Mouse (Mus musculus): ENCODE data around the gene Srd5a2. TPM values are rescaled to one million over a fixed set of nuclear protein-coding genes. Genes with fewer than 3 reads are reported as not detected.

Srd5a2 gene
- polyA plus RNA-seq, 1 experiment from 2014 or later, result not detected

- Histone ChIP-seq H3K4me1 (replicated peaks; ENCODE audit: control insufficient read depth, insufficient read depth, low read length) (no peaks in the 10 kb centered on the region), H3K4me2 (ENCODE audit: low read length) (no peak overlapping the region), H3K27ac (ENCODE audit: low read length) (no peak overlapping the region), H3K9me3 (ENCODE audit: control insufficient read depth, low read length) (no peaks in the 10 kb centered on the region), H3K27me3 (replicated peaks; ENCODE audit: control insufficient read depth, insufficient read depth, low read length) (no peaks in the 10 kb centered on the region), H3K9ac (replicated peaks; ENCODE audit: low read depth, low read length) (no peak overlapping the region), H3K4me3 (replicated peaks; ENCODE audit: low read length) (no peak overlapping the region), H3K36me3 (ENCODE audit: control insufficient read depth, insufficient read depth) (no peaks in the 10 kb centered on the region)
- 92% methylated on average over 13 of the region's 13 CpGs for WGBS
- no peak for ATAC-seq
Measured at GRCm38 (mm10) chr17:73995907-73996645, 51.6 kb downstream of the Srd5a2 start.

DNA sequence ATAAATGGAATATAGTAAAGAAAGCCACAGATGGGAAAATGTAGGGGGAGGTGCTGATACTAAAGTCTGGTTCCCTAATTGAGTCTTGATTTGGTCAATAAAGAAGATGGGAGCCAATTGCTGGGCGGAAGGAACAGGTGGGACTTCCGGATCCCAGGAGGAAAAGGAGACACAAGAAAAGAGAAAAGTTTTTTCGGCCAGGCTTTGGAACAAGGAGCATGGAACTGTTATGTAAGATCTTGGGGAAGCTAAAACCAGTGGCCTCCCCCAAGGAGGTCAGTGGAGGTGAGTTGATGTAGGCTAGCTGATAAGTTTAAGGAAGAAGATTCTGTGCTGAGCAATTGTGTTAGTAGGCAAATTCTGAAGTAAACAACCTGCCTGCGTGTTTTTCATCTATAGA lies 56.5 kb downstream of the Srd5a2 start:
- 87% methylated on average over 4 of the region's 4 CpGs for whole genome bisulfite sequencing
- H3K4me3 ChIP-seq (replicated peaks; ENCODE audit: low read length), result no peak overlapping the region
- no peak for ATAC-seq
- H3K9ac ChIP-seq (replicated peaks; ENCODE audit: low read depth, low read length), result no peak overlapping the region
- no peaks in the 10 kb centered on the region for H3K27me3 ChIP-seq (replicated peaks; ENCODE audit: control insufficient read depth, insufficient read depth, low read length)
- H3K4me2 ChIP-seq (ENCODE audit: low read length), result no peak overlapping the region
- no peaks in the 10 kb centered on the region for H3K4me1 ChIP-seq (replicated peaks; ENCODE audit: control insufficient read depth, insufficient read depth, low read length)
- no peaks in the 10 kb centered on the region for H3K9me3 ChIP-seq (ENCODE audit: control insufficient read depth, low read length)
- H3K36me3 ChIP-seq (ENCODE audit: control insufficient read depth, insufficient read depth), result no peaks in the 10 kb centered on the region
- H3K27ac ChIP-seq (ENCODE audit: low read length), result no peak overlapping the region

DNA sequence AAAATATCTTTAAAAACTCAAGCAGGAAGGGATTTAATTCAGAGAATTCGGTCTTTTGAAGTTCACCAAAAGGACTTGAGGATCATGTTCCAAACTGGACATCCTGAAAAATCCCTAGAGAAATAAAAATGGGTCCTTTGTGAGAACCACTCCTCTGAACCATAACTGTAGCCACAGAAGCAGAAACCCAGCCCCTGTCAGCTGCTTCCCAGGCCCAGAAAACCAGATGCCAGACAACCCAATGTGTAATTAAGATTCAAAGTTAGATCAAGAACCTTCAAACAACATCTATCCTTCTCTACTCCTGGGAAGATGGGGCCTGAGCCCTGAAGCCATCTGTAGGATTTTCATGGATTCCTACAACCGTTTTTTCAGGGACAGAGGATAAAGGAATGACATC lies 61.1 kb downstream of the Srd5a2 start:
- Histone ChIP-seq H3K9me3 (ENCODE audit: control insufficient read depth, low read length) (no peaks in the 10 kb centered on the region), H3K36me3 (ENCODE audit: control insufficient read depth, insufficient read depth) (no peaks in the 10 kb centered on the region), H3K9ac (replicated peaks; ENCODE audit: low read depth, low read length) (no peak overlapping the region), H3K27ac (ENCODE audit: low read length) (no peak overlapping the region), H3K27me3 (replicated peaks; ENCODE audit: control insufficient read depth, insufficient read depth, low read length) (no peaks in the 10 kb centered on the region), H3K4me3 (replicated peaks; ENCODE audit: low read length) (no peak overlapping the region), H3K4me1 (replicated peaks; ENCODE audit: control insufficient read depth, insufficient read depth, low read length) (no peaks in the 10 kb centered on the region), H3K4me2 (ENCODE audit: low read length) (no peak overlapping the region)
- 86% methylated on average over 2 of the region's 2 CpGs for WGBS
- no peak for ATAC-seq

DNA sequence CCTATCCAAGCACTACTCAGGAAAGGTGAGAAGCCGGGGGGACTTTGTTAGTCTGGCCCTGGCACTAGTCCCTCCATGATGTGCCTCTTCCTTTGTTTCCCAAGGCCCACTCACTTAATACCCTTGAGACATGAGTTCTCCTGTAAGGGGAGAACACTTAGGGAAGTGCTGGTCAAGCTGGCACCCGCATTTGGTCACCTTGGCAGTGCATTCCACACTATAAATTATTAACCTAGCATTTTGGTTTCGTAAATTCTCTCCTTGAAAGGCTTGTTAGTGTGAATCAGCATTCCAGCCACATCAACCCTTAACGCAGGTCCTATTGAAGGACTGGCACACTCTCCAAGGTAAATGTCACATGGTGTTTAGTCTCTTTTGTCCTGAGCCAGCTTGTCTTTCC lies 61.8 kb downstream of the Srd5a2 start:
- 86% methylated on average over 4 of the region's 4 CpGs for WGBS
- H3K36me3 ChIP-seq (ENCODE audit: control insufficient read depth, insufficient read depth), result no peaks in the 10 kb centered on the region
- no peak overlapping the region for H3K4me2 ChIP-seq (ENCODE audit: low read length)
- H3K9ac ChIP-seq (replicated peaks; ENCODE audit: low read depth, low read length), result no peak overlapping the region
- no peaks in the 10 kb centered on the region for H3K27me3 ChIP-seq (replicated peaks; ENCODE audit: control insufficient read depth, insufficient read depth, low read length)
- no peak overlapping the region for H3K4me3 ChIP-seq (replicated peaks; ENCODE audit: low read length)
- H3K27ac ChIP-seq (ENCODE audit: low read length), result no peak overlapping the region
- no peaks in the 10 kb centered on the region for H3K4me1 ChIP-seq (replicated peaks; ENCODE audit: control insufficient read depth, insufficient read depth, low read length)
- no peaks in the 10 kb centered on the region for H3K9me3 ChIP-seq (ENCODE audit: control insufficient read depth, low read length)
- no peak for ATAC-seq

- Histone ChIP-seq H3K4me3 (replicated peaks; ENCODE audit: low read length) (no peak overlapping the region), H3K9me3 (ENCODE audit: control insufficient read depth, low read length) (no peaks in the 10 kb centered on the region), H3K27me3 (replicated peaks; ENCODE audit: control insufficient read depth, insufficient read depth, low read length) (no peaks in the 10 kb centered on the region), H3K9ac (replicated peaks; ENCODE audit: low read depth, low read length) (no peak overlapping the region), H3K4me1 (replicated peaks; ENCODE audit: control insufficient read depth, insufficient read depth, low read length) (no peaks in the 10 kb centered on the region), H3K27ac (ENCODE audit: low read length) (no peak overlapping the region), H3K36me3 (ENCODE audit: control insufficient read depth, insufficient read depth) (no peaks in the 10 kb centered on the region), H3K4me2 (ENCODE audit: low read length) (no peak overlapping the region)
- WGBS, result 34% methylated on average over 4 of the region's 4 CpGs
- no peak for ATAC-seq
Measured at GRCm38 (mm10) chr17:73984508-73984907, 63.2 kb downstream of the Srd5a2 start.

DNA sequence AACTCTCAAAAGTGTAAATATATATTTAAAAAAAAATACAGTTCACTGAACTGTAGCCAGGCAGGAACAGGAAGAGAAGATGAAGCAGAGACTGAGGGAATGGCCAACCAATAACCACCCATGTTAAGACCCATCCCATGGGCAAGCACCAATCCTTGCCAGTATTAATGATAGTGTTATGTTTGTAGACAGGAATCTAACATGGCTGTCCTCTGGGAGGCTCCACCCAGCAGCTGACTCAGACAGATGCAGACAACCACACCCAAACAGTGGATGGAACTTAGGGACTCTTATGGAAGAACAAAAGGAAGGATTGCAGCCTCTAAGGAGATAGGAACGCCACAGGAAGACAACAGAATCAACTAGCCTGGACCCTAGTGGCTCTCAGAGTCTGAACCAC lies 64.8 kb downstream of the Srd5a2 start:
- H3K4me2 ChIP-seq (ENCODE audit: low read length), result no peak overlapping the region
- WGBS, result 85% methylated on average over 1 of the region's 1 CpGs

DNA sequence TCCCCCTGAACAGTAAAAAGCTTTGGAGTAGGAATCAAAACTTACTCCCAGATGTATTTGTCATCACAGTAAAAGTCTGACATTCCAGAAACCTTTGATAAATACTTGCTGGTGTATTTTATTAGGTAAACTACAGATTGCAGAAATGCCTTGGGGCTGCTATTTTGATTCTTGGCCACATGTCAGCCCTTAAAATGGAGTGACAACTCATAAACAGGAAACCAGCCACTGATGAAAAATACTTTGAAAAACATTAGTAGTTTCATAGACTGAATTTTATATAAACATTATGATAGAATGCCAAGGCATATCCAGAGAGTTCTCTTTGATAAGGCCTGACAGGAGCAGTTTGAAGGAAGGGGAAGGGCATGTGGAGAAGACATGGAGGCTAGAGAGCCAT lies 71.7 kb downstream of the Srd5a2 start:
- H3K4me1 ChIP-seq (replicated peaks; ENCODE audit: control insufficient read depth, insufficient read depth, low read length), result no peaks in the 10 kb centered on the region
- no peak overlapping the region for H3K4me3 ChIP-seq (replicated peaks; ENCODE audit: low read length)
- no peaks in the 10 kb centered on the region for H3K27me3 ChIP-seq (replicated peaks; ENCODE audit: control insufficient read depth, insufficient read depth, low read length)
- H3K4me2 ChIP-seq (ENCODE audit: low read length), result no peak overlapping the region
- H3K27ac ChIP-seq (ENCODE audit: low read length), result no peak overlapping the region
- no peak for ATAC-seq
- no peak overlapping the region for H3K9ac ChIP-seq (replicated peaks; ENCODE audit: low read depth, low read length)
- H3K9me3 ChIP-seq (ENCODE audit: control insufficient read depth, low read length), result no peaks in the 10 kb centered on the region
- no peaks in the 10 kb centered on the region for H3K36me3 ChIP-seq (ENCODE audit: control insufficient read depth, insufficient read depth)

More for the DNA sequence above, 64.8 kb downstream of the Srd5a2 start:
- Histone ChIP-seq H3K9ac (replicated peaks; ENCODE audit: low read depth, low read length) (no peak overlapping the region), H3K27me3 (replicated peaks; ENCODE audit: control insufficient read depth, insufficient read depth, low read length) (no peaks in the 10 kb centered on the region), H3K27ac (ENCODE audit: low read length) (no peak overlapping the region), H3K36me3 (ENCODE audit: control insufficient read depth, insufficient read depth) (no peaks in the 10 kb centered on the region), H3K4me3 (replicated peaks; ENCODE audit: low read length) (no peak overlapping the region), H3K9me3 (ENCODE audit: control insufficient read depth, low read length) (no peaks in the 10 kb centered on the region), H3K4me1 (replicated peaks; ENCODE audit: control insufficient read depth, insufficient read depth, low read length) (no peaks in the 10 kb centered on the region)
- ATAC-seq, result no peak

GRCm38 (mm10) chr17:73972648-73973047 lies 75.1 kb downstream of the Srd5a2 start:
- no peaks in the 10 kb centered on the region for H3K9me3 ChIP-seq (ENCODE audit: control insufficient read depth, low read length)
- 91% methylated on average over 11 of the region's 11 CpGs for WGBS

DNA sequence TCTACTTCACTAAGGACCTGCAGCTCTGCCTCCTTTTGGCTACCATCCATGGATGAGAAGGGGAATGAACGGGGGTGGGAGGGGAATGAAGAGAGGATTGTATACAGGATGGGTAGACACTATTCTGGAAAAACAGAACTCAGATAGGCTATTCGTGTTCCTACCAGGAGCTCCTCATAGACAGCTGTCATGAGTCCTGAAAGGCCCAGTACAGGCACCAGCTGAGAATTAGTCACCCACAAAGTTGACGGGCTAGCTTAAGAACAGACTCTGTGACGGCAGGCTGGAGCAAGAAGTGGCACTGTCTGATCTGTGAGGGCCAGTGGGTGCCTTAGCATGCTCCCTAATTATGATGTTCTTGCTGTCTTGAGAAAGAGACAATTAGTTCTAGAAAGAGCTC lies 76.4 kb downstream of the Srd5a2 start:
- no peak for ATAC-seq
- no peaks in the 10 kb centered on the region for H3K4me1 ChIP-seq (replicated peaks; ENCODE audit: control insufficient read depth, insufficient read depth, low read length)
- no peak overlapping the region for H3K4me2 ChIP-seq (ENCODE audit: low read length)
- no peaks in the 10 kb centered on the region for H3K9me3 ChIP-seq (ENCODE audit: control insufficient read depth, low read length)
- H3K27me3 ChIP-seq (replicated peaks; ENCODE audit: control insufficient read depth, insufficient read depth, low read length), result no peaks in the 10 kb centered on the region
- H3K4me3 ChIP-seq (replicated peaks; ENCODE audit: low read length), result no peak overlapping the region
- 68% methylated on average over 4 of the region's 4 CpGs for WGBS
- H3K9ac ChIP-seq (replicated peaks; ENCODE audit: low read depth, low read length), result no peak overlapping the region
- H3K36me3 ChIP-seq (ENCODE audit: control insufficient read depth, insufficient read depth), result no peaks in the 10 kb centered on the region
- no peak overlapping the region for H3K27ac ChIP-seq (ENCODE audit: low read length)

More at GRCm38 (mm10) chr17:73972648-73973047, 75.1 kb downstream of the Srd5a2 start:
- Histone ChIP-seq H3K27me3 (replicated peaks; ENCODE audit: control insufficient read depth, insufficient read depth, low read length) (no peaks in the 10 kb centered on the region), H3K4me3 (replicated peaks; ENCODE audit: low read length) (no peak overlapping the region), H3K36me3 (ENCODE audit: control insufficient read depth, insufficient read depth) (no peaks in the 10 kb centered on the region), H3K9ac (replicated peaks; ENCODE audit: low read depth, low read length) (no peak overlapping the region), H3K4me2 (ENCODE audit: low read length) (no peak overlapping the region), H3K27ac (ENCODE audit: low read length) (no peak overlapping the region), H3K4me1 (replicated peaks; ENCODE audit: control insufficient read depth, insufficient read depth, low read length) (no peaks in the 10 kb centered on the region)
- ATAC-seq, result no peak

All from forebrain, embryonic 16.5 days (tissue).